Mouse (Mus musculus): ENCODE results near the gene Ttc39d. TPM values are rescaled to one million over a fixed set of nuclear protein-coding genes. Genes with fewer than 3 reads are reported as not detected.
A peak's percentile ranks its signal among the peaks of the same experiment; 100 is the strongest.
"Not testable (repeated sequence)": the region's sequence is repeated elsewhere in the genome, so short reads cannot be mapped to it uniquely, and the experiment has no call there.

Gene Ttc39d
- total RNA-seq, 2 experiments from 2014 or later: 0.07 TPM; not detected in 1

- intact Hi-C loops (cut with DNase I): loop anchor here (1.0 to 5.0 kb wide), 2 partner anchors 132 to 318 kb away; no protein-coding TSS in a partner anchor
- DNase-seq: no peak
Observed at GRCm38 (mm10) chr17:80180468-80180867, 26.8 kb upstream of the Ttc39d start.

GRCm38 (mm10) chr17:80183615-80184014 lies 23.6 kb upstream of the Ttc39d start:
- intact Hi-C loops (cut with DNase I): loop anchor here (5.0 kb wide), 1 partner anchor 321 kb away; no protein-coding TSS in a partner anchor
- DNase-seq: no peak

- no peak for DNase-seq
- intact Hi-C loops (cut with DNase I): no loop called here
Observed at GRCm38 (mm10) chr17:80193075-80193474, 14.2 kb upstream of the Ttc39d start.

- intact Hi-C loops (cut with DNase I): no loop called here
- DNase-seq: no peak
Observed at GRCm38 (mm10) chr17:80199160-80199778, 8.0 kb upstream of the Ttc39d start.

GRCm38 (mm10) chr17:80205657-80206056 lies 1.6 kb upstream of the Ttc39d start:
- no peak for DNase-seq
- intact Hi-C loops (cut with DNase I): no loop called here

- intact Hi-C loops (cut with DNase I): no loop called here
- DNase-seq: no peak
Observed at GRCm38 (mm10) chr17:80206301-80206670, 974 bp upstream of the Ttc39d start.

- DNase-seq; intact Hi-C loops (cut with DNase I): not testable (repeated sequence)
Observed at GRCm38 (mm10) chr17:80213998-80214397, 6.7 kb downstream of the Ttc39d start.

- intact Hi-C loops (cut with DNase I): no loop called here
- no peak for DNase-seq
Observed at GRCm38 (mm10) chr17:80220131-80220530, 12.9 kb downstream of the Ttc39d start.

GRCm38 (mm10) chr17:80221202-80221601 lies 13.9 kb downstream of the Ttc39d start:
- intact Hi-C loops (cut with DNase I): no loop called here
- no peak for DNase-seq

- no peak for DNase-seq
- intact Hi-C loops (cut with DNase I): no loop called here
Observed at GRCm38 (mm10) chr17:80221890-80222628, 14.8 kb downstream of the Ttc39d start.

- intact Hi-C loops (cut with DNase I): no loop called here
- DNase-seq: no peak
Observed at GRCm38 (mm10) chr17:80223829-80224228, 16.6 kb downstream of the Ttc39d start.

GRCm38 (mm10) chr17:80224326-80225116 lies 17.3 kb downstream of the Ttc39d start, which contains the start of gene Gemin6:
Gene Gemin6, plus strand, starts transcription at chr17:80224441.
- intact Hi-C loops (cut with DNase I): no loop called here

GRCm38 (mm10) chr17:80225142-80225541 lies 17.9 kb downstream of the Ttc39d start:
- DNase-seq; intact Hi-C loops (cut with DNase I): not testable (repeated sequence)

More at GRCm38 (mm10) chr17:80224326-80225116, 17.3 kb downstream of the Ttc39d start, which contains the start of gene Gemin6:
- DNase-seq: peak; percentile 73 to 80

- intact Hi-C loops (cut with DNase I): no loop called here
- peak; percentile 32 to 43 for DNase-seq
Observed at GRCm38 (mm10) chr17:80229396-80229795, 22.1 kb downstream of the Ttc39d start.

- intact Hi-C loops (cut with DNase I): no loop called here
- DNase-seq: no peak
Observed at GRCm38 (mm10) chr17:80233844-80234243, 26.6 kb downstream of the Ttc39d start.

GRCm38 (mm10) chr17:80234376-80234775 lies 27.1 kb downstream of the Ttc39d start:
- no peak for DNase-seq
- intact Hi-C loops (cut with DNase I): no loop called here

- DNase-seq: no peak
- intact Hi-C loops (cut with DNase I): no loop called here
Observed at GRCm38 (mm10) chr17:80235477-80235876, 28.2 kb downstream of the Ttc39d start.

- intact Hi-C loops (cut with DNase I): no loop called here
- no peak for DNase-seq
Observed at GRCm38 (mm10) chr17:80236805-80237204, 29.5 kb downstream of the Ttc39d start.

- no peak for DNase-seq
- intact Hi-C loops (cut with DNase I): no loop called here
Observed at GRCm38 (mm10) chr17:80237475-80237874, 30.2 kb downstream of the Ttc39d start.

- intact Hi-C loops (cut with DNase I): no loop called here
- no peak for DNase-seq
Observed at GRCm38 (mm10) chr17:80241594-80241993, 34.3 kb downstream of the Ttc39d start.

GRCm38 (mm10) chr17:80243116-80243515 lies 35.9 kb downstream of the Ttc39d start:
- no peak for DNase-seq
- intact Hi-C loops (cut with DNase I): no loop called here

Measured in heart, postnatal 14 days (tissue).